Mouse (Mus musculus) telencephalon, adult 2 months (tissue): ENCODE measurements around the gene Nxf1.
"Not testable (repeated sequence)": the region's sequence is repeated elsewhere in the genome, so short reads cannot be mapped to it uniquely, and the experiment has no call there.

Experiments used
- DNase-seq: peaks from one replicate; pipeline ENCODE4 v3.0.0-alpha.2; 2011; ENCODE audit warnings: low read depth, low spot score

Nxf1 gene

GRCm38 (mm10) chr19:8724392-8724791 is 32.5 kb upstream of the Nxf1 start:
- no peak for DNase-seq

GRCm38 (mm10) chr19:8725081-8725613 is 31.7 kb upstream of the Nxf1 start:
- DNase-seq: no peak

- DNase-seq: no peak
These were observed 30.1 kb upstream of the Nxf1 start for GRCm38 (mm10) chr19:8726609-8727390.

- DNase-seq: no peak
These were observed 29.3 kb upstream of the Nxf1 start for GRCm38 (mm10) chr19:8727495-8728114.

GRCm38 (mm10) chr19:8728335-8729099 is 28.4 kb upstream of the Nxf1 start:
- not testable (repeated sequence) for DNase-seq

GRCm38 (mm10) chr19:8734334-8734733 is 22.5 kb upstream of the Nxf1 start:
- DNase-seq: no peak

- DNase-seq: peak; percentile 88
These were observed 21.3 kb upstream of the Nxf1 start, which contains the start of gene Wdr74 for GRCm38 (mm10) chr19:8735389-8736159. Gene Wdr74, plus strand, starts transcription at chr19:8735827.

GRCm38 (mm10) chr19:8736160-8736467 is 20.8 kb upstream of the Nxf1 start:
- no peak for DNase-seq

GRCm38 (mm10) chr19:8738911-8739310 is 18.0 kb upstream of the Nxf1 start:
- DNase-seq: no peak

GRCm38 (mm10) chr19:8739646-8740045 is 17.2 kb upstream of the Nxf1 start:
- DNase-seq: no peak

GRCm38 (mm10) chr19:8740603-8741002 is 16.3 kb upstream of the Nxf1 start, which contains the start of gene 1700092M07Rik:
Gene 1700092M07Rik, plus strand, starts transcription at chr19:8740718.
- no peak for DNase-seq

- peak; percentile 99 for DNase-seq
These were observed 15.5 kb upstream of the Nxf1 start, which contains the start of gene Stx5a for GRCm38 (mm10) chr19:8741243-8741869. Gene Stx5a, plus strand, starts transcription at chr19:8741413.

GRCm38 (mm10) chr19:8742176-8742575 is 14.7 kb upstream of the Nxf1 start:
- DNase-seq: no peak

- no peak for DNase-seq
These were observed 11.5 kb upstream of the Nxf1 start for GRCm38 (mm10) chr19:8745382-8745781.

- no peak for DNase-seq
These were observed 9.5 kb upstream of the Nxf1 start for GRCm38 (mm10) chr19:8747368-8747767.

GRCm38 (mm10) chr19:8755652-8756051 is 1.2 kb upstream of the Nxf1 start:
- DNase-seq: no peak

GRCm38 (mm10) chr19:8757471-8757998 is 662 bp downstream of the Nxf1 start:
- DNase-seq: no peak

GRCm38 (mm10) chr19:8758899-8759298 is 2.0 kb downstream of the Nxf1 start:
- DNase-seq: no peak

GRCm38 (mm10) chr19:8760757-8761156 is 3.9 kb downstream of the Nxf1 start:
- no peak for DNase-seq

GRCm38 (mm10) chr19:8763276-8763675 is 6.4 kb downstream of the Nxf1 start:
- no peak for DNase-seq

- DNase-seq: no peak
These were observed 8.7 kb downstream of the Nxf1 start for GRCm38 (mm10) chr19:8765562-8765961.
